Mouse (Mus musculus) olfactory bulb, adult 2 months (tissue): ENCODE measurements at regions not wholly inside any gene's neighbourhood (a gene's known extent, or its start where the extent isn't known, plus 50 kb on each side); places are given as distances from the start of the nearest gene placed in this dataset.
"Not testable (repeated sequence)": the region's sequence is repeated elsewhere in the genome, so short reads cannot be mapped to it uniquely, and the experiment has no call there.

Source experiments
- H3K27ac ChIP-seq: fragments of 200-500 bp; 2 replicates; pipeline ENCODE4 v1.5.1; 2012; ENCODE audit warnings: low read depth, low read length; ENCODE audit not compliant: insufficient read depth
- H3K4me1 ChIP-seq: fragments of 200-500 bp; 2 replicates; pipeline ENCODE4 v1.6.1; 2012; ENCODE audit warnings: low read length; ENCODE audit not compliant: control insufficient read depth, insufficient read depth
- H3K4me3 ChIP-seq: fragments of 200-500 bp; 2 replicates; pipeline ENCODE4 v1.5.1; 2012; ENCODE audit warnings: mild to moderate bottlenecking, low read depth, low read length, moderate library complexity; ENCODE audit not compliant: insufficient read depth
- CTCF ChIP-seq: fragments of 200-500 bp; IDR thresholded peaks from 2 replicates; pipeline ENCODE4 v1.5.1; 2012; ENCODE audit warnings: low read depth, mild to moderate bottlenecking, low read length, moderate library complexity; ENCODE audit not compliant: insufficient read depth
- POLR2A ChIP-seq: fragments of 200-500 bp; IDR thresholded peaks from 2 replicates; pipeline ENCODE4 v1.6.1; 2012; ENCODE audit warnings: mild to moderate bottlenecking, low read depth, low read length, moderate library complexity; ENCODE audit not compliant: insufficient read depth
- WGBS: fragments of 180-500 bp; shearing (Covaris S2); methylation state at CpG from one replicate; pipeline ENCODE4 v1.1.7; 2018; 5-methylcytosine and 5-hydroxymethylcytosine counted together

- no peak overlapping the region for H3K4me3 ChIP-seq
- H3K4me1 ChIP-seq: no peaks in the 10 kb centered on the region
- 81% methylated on average over 2 of the region's 2 CpGs for WGBS
- H3K27ac ChIP-seq: no peak overlapping the region
- no peak for TF ChIP-seq POLR2A
- TF ChIP-seq CTCF: no peak
Measured at GRCm38 (mm10) chr15:5869866-5870265, 429.7 kb upstream of the Dab2 start.

GRCm38 (mm10) chr15:5872042-5872441 is 427.5 kb upstream of the Dab2 start:
- Histone ChIP-seq H3K4me1 (no peaks in the 10 kb centered on the region), H3K27ac (no peak overlapping the region), H3K4me3 (no peak overlapping the region)
- TF ChIP-seq CTCF: no peak
- no peak for TF ChIP-seq POLR2A
- WGBS: 90% methylated on average over 3 of the region's 3 CpGs

- Histone ChIP-seq H3K4me1 (no peaks in the 10 kb centered on the region), H3K27ac (no peak overlapping the region), H3K4me3 (no peak overlapping the region)
- 56% methylated on average over 5 of the region's 5 CpGs for WGBS
- TF ChIP-seq CTCF: no peak
- TF ChIP-seq POLR2A: no peak
Measured at GRCm38 (mm10) chr15:5877749-5878148, 421.8 kb upstream of the Dab2 start.

GRCm38 (mm10) chr15:5891188-5891587 is 408.4 kb upstream of the Dab2 start:
- TF ChIP-seq POLR2A: no peak
- no peak for TF ChIP-seq CTCF
- no peak overlapping the region for H3K4me3 ChIP-seq
- H3K27ac ChIP-seq: no peak overlapping the region
- no peaks in the 10 kb centered on the region for H3K4me1 ChIP-seq
- 97% methylated on average over 3 of the region's 3 CpGs for WGBS

GRCm38 (mm10) chr15:5892034-5892433 is 407.6 kb upstream of the Dab2 start:
- 78% methylated on average over 3 of the region's 3 CpGs for WGBS
- no peak overlapping the region for H3K27ac ChIP-seq
- no peak for TF ChIP-seq POLR2A
- no peak for TF ChIP-seq CTCF
- no peak overlapping the region for H3K4me3 ChIP-seq
- H3K4me1 ChIP-seq: no peaks in the 10 kb centered on the region

- WGBS: 85% methylated on average over 5 of the region's 5 CpGs
- not testable (repeated sequence) for H3K4me1 ChIP-seq, H3K4me3 ChIP-seq, H3K27ac ChIP-seq
Measured at GRCm38 (mm10) chr15:5895688-5896470, 403.7 kb upstream of the Dab2 start.

- no peak overlapping the region for H3K4me3 ChIP-seq
- TF ChIP-seq CTCF (no peak), POLR2A (no peak)
- WGBS: 5% methylated on average over 2 of the region's 2 CpGs
Measured at GRCm38 (mm10) chr15:5915261-5915660, 384.3 kb upstream of the Dab2 start.

GRCm38 (mm10) chr15:5920058-5920457 is 379.5 kb upstream of the Dab2 start:
- WGBS: 65% methylated on average over 4 of the region's 4 CpGs
- H3K4me3 ChIP-seq: no peak overlapping the region
- no peaks in the 10 kb centered on the region for H3K4me1 ChIP-seq
- TF ChIP-seq POLR2A (no peak), CTCF (no peak)
- no peak overlapping the region for H3K27ac ChIP-seq

More at GRCm38 (mm10) chr15:5915261-5915660, 384.3 kb upstream of the Dab2 start:
- Histone ChIP-seq H3K27ac (no peak overlapping the region), H3K4me1 (no peaks in the 10 kb centered on the region)

GRCm38 (mm10) chr15:5927768-5928167 is 371.8 kb upstream of the Dab2 start:
- Histone ChIP-seq H3K4me1 (no peaks in the 10 kb centered on the region), H3K27ac (no peak overlapping the region), H3K4me3 (no peak overlapping the region)
- no peak for TF ChIP-seq POLR2A
- TF ChIP-seq CTCF: no peak
- 81% methylated on average over 3 of the region's 3 CpGs for WGBS

GRCm38 (mm10) chr15:5933586-5933985 is 366.0 kb upstream of the Dab2 start:
- WGBS: 55% methylated on average over 3 of the region's 3 CpGs
- no peak for TF ChIP-seq POLR2A
- no peak for TF ChIP-seq CTCF
- H3K4me3 ChIP-seq: no peak overlapping the region

More at GRCm38 (mm10) chr15:5933586-5933985, 366.0 kb upstream of the Dab2 start:
- H3K27ac ChIP-seq: no peak overlapping the region
- H3K4me1 ChIP-seq: no peaks in the 10 kb centered on the region
